Mouse (Mus musculus) ovary, postnatal 36 days (tissue): ENCODE data around the gene Midn.

Source experiments
- DNase-seq: peaks from one replicate; pipeline ENCODE4 v3.0.0; 2022; ENCODE audit warnings: low spot score, mixed read lengths

The Midn gene

GRCm38 (mm10) chr10:80171760-80172526 lies 23.9 kb downstream of the Midn start:
- DNase-seq = no peak

GRCm38 (mm10) chr10:80172527-80173292 lies 24.6 kb downstream of the Midn start, which contains the start of gene 1600002K03Rik:
Gene 1600002K03Rik (plus strand): TSS chr10:80172944.
- DNase-seq = peak; percentile 84

GRCm38 (mm10) chr10:80173358-80173757 lies 25.3 kb downstream of the Midn start:
- no peak for DNase-seq

DNA sequence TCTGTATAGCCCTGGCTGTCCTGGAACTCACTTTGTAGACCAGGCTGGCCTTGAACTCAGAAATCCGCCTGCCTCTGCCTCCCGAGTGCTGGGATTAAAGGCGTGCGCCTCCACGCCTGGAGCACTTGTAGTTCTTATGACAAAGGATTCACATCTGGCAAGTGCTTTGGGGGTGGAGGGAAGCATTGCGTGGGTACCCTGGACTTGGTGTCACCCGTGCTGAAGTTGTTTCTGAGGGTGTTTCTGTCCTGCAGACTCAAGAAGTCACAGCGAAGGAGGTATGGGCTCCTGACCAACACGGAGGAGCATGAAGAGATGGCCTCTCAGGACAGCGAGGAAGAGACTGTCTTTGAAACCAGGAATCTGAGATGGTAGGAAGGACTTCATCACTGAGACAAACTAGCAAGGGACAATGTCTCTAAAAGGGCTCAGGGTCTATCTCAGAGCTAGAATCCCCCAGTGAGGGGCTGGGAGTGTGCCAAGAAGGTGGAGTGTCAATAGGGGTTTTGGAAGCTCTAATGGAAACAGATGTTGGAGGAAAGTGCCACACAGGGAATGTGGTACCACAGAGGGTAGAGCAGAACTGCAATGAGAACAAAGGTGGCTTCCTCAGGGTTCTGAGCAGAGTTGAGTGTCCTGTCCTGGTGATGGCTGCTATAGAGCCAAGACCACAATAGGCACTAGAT lies 26.0 kb downstream of the Midn start:
- no peak for DNase-seq

DNA sequence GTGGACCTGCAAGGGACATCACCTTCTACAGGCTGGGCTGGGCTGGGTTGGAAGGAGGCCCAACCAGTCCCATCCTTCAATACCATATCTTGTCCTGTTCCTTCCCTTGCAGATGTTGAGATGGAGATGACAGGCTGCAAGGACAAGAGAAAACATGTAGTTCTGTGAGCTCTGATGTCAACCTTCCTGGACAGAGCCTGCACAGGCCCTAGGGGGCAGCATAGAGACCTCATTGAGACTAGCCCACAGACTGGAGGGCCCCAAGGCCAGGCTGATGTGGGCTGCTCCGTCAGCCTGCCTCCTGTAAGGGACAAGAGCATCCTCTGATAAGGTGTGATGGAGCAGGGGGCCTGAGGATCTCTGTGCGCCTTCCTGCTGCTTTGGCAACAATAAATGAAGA lies 26.6 kb downstream of the Midn start:
- DNase-seq = no peak

- no peak for DNase-seq
Observed at GRCm38 (mm10) chr10:80175536-80176269, 27.6 kb downstream of the Midn start.

GRCm38 (mm10) chr10:80176270-80176834 lies 28.3 kb downstream of the Midn start:
- no peak for DNase-seq

DNA sequence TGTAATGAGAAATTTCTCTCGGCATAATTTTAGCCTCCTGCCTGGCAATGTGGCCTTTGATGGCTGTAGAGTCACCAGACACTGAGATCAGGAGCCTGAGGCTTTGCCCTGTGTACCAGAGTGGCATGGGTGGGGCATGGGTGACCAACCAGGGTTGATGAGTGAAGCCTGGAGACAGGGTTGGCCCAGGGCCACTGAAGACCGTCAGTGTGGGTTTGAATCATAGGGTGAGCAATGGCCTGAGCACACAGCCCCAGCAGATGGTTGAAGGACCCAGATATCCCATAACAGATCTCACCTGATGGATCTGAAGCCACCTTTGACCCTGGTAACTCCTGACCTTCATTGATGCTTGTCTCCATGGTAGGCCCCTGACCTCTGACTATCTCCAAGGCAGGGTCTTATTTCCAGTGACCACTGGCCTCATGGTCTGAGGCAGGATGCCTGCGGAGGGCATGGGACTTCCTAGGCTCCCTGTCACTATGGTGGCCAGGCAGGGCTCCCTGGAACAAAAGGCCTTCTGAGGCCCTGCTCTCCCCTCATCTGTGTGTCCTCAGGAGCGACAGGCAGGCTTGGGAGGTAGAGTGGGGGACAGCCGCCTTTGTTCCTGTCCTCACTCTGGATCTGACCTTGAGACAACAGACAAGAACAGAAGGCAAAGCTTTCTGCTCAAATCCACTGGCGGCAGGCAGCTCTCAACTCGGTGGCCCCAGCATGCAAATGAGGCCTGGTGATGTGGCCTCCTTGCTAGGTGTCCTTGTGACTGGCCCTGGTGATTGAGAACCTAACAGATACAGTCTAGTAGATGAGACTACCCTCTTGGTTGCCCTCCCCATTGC lies 29.6 kb downstream of the Midn start:
- no peak for DNase-seq

DNA sequence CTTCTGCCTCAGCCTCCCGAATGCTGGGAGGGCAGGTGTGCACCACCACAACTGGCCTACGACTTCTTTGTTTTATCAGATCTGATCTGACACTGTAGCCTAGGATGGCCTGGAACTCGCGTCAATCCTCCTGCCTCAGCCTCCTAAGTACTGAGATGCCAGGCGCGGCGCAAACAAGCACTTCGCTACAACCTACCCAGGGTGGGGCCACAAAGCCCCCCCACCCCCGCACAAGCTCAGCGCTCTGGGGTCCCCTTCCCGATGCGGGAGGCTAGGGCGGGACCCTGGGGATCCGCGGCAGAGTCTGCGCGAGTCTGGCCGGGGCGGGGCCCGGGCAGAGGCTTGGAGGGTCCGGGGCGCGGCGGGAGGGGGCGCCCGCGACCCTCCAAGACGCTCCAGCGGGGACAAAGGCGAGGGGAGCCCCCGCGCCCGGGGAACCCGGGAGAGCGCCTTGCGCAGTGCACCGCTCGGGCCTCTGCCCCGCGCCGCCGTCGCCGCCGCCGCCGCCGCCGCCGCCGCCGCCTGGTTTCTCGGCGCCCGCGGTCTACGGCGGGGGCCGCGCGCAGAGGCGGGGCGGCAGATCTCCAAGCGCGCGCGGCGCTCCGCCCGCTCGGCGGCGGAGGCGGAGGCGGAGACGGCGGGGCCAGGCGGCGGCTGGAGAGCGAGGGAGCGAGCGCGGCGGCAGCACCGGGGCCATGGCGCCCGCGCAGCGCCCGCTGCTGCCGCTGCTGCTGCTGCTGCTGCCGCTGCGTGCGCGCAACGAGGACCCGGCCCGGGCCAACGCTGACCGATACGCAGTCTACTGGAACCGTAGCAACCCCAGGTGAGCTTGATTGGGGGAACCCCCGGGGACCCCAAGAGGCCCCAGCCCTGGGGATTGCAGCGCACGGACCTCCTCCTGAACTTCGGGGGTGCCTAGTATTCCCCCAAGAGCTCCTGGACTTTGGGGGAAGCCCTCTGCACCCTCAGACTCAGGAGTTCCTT lies 31.3 kb downstream of the Midn start, which contains the start of gene Efna2:
Gene Efna2 (plus strand): TSS at position 415 of the 984 bp plus-strand sequence.
- DNase-seq = peak; percentile 71

DNA sequence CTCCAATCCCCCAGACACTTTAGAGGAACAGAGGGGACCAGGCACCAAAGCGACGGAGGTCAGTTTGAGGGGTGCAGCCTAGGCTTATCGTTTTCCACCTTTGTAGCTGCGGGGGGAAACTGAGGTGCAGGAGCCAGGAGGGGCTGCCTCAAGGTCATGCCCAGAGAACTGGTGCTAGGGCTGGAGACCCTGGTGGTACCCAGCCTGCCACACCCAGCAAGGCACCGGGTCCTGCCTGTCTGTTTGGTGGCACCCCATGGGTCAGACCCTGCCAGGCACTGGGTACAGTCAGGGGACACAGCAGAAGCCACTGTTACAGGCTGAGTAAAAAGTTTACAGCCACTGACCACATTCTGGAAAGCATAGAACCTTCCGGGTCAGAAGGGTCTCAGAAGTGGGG lies 32.2 kb downstream of the Midn start:
- no peak for DNase-seq

DNA sequence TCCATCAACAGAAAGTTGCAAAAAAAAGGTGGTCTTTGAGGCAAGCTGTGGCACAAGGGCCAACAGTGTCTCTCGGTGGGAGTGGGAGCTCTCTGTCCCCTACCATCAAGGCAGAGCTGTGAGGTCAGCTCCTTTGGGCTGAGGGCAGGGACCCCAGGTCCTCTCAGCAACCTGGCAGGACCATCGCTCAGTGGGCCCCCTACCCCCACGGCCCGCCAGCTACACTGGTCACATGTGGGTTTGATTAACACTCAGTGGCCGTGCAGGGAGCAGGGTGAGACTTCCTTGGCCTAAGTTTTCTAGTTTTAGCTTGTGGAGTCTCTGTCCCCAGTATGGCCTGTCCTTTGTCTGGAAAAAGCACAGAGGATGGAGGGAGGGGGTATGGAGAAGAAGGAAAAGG lies 32.8 kb downstream of the Midn start:
- DNase-seq = no peak

DNA sequence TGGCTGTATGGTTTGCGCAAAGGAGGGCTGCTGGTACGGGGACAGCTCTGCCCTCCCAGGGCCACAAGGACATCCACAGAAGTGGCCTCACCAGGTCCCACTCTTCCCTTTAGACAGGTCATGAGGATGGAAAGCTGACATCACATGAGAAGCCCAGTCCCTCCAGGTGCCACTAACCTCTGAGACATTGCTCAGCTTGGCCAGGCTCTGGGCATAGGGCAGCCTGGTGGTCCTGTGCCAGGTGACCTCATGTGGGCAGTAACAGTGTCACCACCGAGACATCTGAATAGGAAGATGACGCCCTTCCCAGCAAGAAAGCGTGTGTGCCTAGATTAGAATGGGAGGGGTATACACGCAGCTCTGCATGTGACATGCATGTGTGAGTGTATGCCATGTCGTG lies 34.5 kb downstream of the Midn start:
- no peak for DNase-seq

- DNase-seq = no peak
Observed at GRCm38 (mm10) chr10:80186649-80187048, 38.6 kb downstream of the Midn start.

- DNase-seq = no peak
Observed at GRCm38 (mm10) chr10:80187739-80188138, 39.7 kb downstream of the Midn start.

GRCm38 (mm10) chr10:80188453-80189024 lies 40.5 kb downstream of the Midn start:
- no peak for DNase-seq

DNA sequence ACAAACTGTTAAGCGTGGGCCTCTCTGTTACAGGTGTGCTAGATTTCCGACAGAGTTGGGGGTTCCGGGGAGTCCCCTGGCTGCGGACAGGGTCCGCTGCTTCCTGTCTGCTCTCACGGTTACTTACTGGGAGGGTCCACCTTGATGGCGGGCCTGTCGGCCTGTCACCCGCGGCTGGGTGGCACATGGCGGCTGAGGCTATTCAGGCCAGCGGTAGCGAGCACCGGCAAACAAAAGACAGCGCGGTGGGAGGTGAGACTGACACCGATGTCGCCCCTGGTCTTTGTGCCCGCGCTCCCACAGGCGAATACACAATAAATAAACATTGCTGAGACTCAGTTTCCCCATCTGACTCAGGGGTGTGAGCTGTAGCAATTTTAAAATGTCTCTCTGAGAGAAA lies 41.9 kb downstream of the Midn start:
- no peak for DNase-seq

- DNase-seq = peak; percentile 54
Observed at GRCm38 (mm10) chr10:80190491-80191051, 42.5 kb downstream of the Midn start.

- no peak for DNase-seq
Observed at GRCm38 (mm10) chr10:80193976-80194375, 45.9 kb downstream of the Midn start.

- DNase-seq = no peak
Observed at GRCm38 (mm10) chr10:80194441-80194840, 46.4 kb downstream of the Midn start.
